8 mouse cellular contexts compared by ENCODE assay signal in genomic region chr8:54723976-54724667, GRCm38 (mm10).
DNase-seq lines count a peak whose midpoint lies in the region; ATAC-seq lines count a peak whose summit lies in the region.

No protein-coding gene starts in this region.

- H3K4me3 ChIP-seq in forebrain, embryonic 11.5 days (ENCODE audit: low read depth, low read length), result peak overlapping the region; percentile 50
- H3K4me3 ChIP-seq in heart, embryonic 14.5 days (ENCODE audit: control insufficient read depth in 1 of 2, insufficient read depth in 1 of 2, low read depth in 1 of 2, low read length in 2 of 2), result peak overlapping the region; percentile 40 to 47
- H3K4me3 ChIP-seq in kidney, embryonic 16.5 days (ENCODE audit: low read length), result peak overlapping the region; percentile 45
- peak overlapping the region; percentile 43 for H3K4me3 ChIP-seq in limb, embryonic 15.5 days
- H3K4me3 ChIP-seq in midbrain, embryonic 16.5 days (ENCODE audit: low read depth, low read length), result peak overlapping the region; percentile 69

- peak overlapping the region; percentile 60 for H3K4me2 ChIP-seq in forebrain, embryonic 11.5 days (ENCODE audit: low read depth, low read length, severe bottlenecking)
- peak overlapping the region; percentile 70 for H3K4me2 ChIP-seq in heart, embryonic 14.5 days (ENCODE audit: low read length)
- H3K4me2 ChIP-seq in kidney, embryonic 16.5 days (replicated peaks; ENCODE audit: low read depth, low read length), result peak overlapping the region; percentile 75
- H3K4me2 ChIP-seq in limb, embryonic 15.5 days, result peak overlapping the region; percentile 75
- peak overlapping the region; percentile 59 for H3K4me2 ChIP-seq in midbrain, embryonic 16.5 days (ENCODE audit: low read length)

- ATAC-seq in forebrain, embryonic 11.5 days (replicated peaks; ENCODE audit: low FRiP score), result peak; percentile 100
- ATAC-seq in heart, embryonic 14.5 days (ENCODE audit: insufficient number of reproducible peaks, insufficient read depth, low FRiP score, low read depth), result peak; percentile 100
- peak; percentile 100 for ATAC-seq in kidney, embryonic 16.5 days (ENCODE audit: low FRiP score, low TSS enrichment)
- peak; percentile 99 for ATAC-seq in limb, embryonic 15.5 days (ENCODE audit: insufficient number of reproducible peaks, low FRiP score, low TSS enrichment, low read depth)
- ATAC-seq in midbrain, embryonic 16.5 days, result peak; percentile 100

- WGBS in forebrain, embryonic 11.5 days, result 1% methylated on average over 21 of the region's 23 CpGs
- 2% methylated on average over 23 of the region's 23 CpGs for WGBS in heart, embryonic 14.5 days
- under 1% methylated on average over 23 of the region's 23 CpGs for WGBS in kidney, embryonic 16.5 days
- 1% methylated on average over 23 of the region's 23 CpGs for WGBS in limb, embryonic 15.5 days
- WGBS in midbrain, embryonic 16.5 days, result 1% methylated on average over 19 of the region's 23 CpGs

- H3K9me3 ChIP-seq in forebrain, embryonic 11.5 days (ENCODE audit: control insufficient read depth, low read length), result no peaks in the 10 kb centered on the region
- H3K9me3 ChIP-seq in heart, embryonic 14.5 days (ENCODE audit: control insufficient read depth, low read length), result no peaks in the 10 kb centered on the region
- H3K9me3 ChIP-seq in kidney, embryonic 16.5 days (ENCODE audit: low read length), result no peaks in the 10 kb centered on the region
- no peaks in the 10 kb centered on the region for H3K9me3 ChIP-seq in limb, embryonic 15.5 days
- H3K9me3 ChIP-seq in midbrain, embryonic 16.5 days (replicated peaks; ENCODE audit: control insufficient read depth, low read length, poor library complexity, severe bottlenecking), result no peaks in the 10 kb centered on the region

- no peak overlapping the region for H3K27ac ChIP-seq in forebrain, embryonic 11.5 days (ENCODE audit: low read depth, low read length)
- no peak overlapping the region for H3K27ac ChIP-seq in heart, embryonic 14.5 days (replicated peaks in 1 of 2; ENCODE audit: control insufficient read depth in 1 of 2, insufficient read depth in 1 of 2, low read depth in 2 of 2, low read length in 2 of 2)
- H3K27ac ChIP-seq in kidney, embryonic 16.5 days (ENCODE audit: low read length), result no peak overlapping the region
- no peak overlapping the region for H3K27ac ChIP-seq in limb, embryonic 15.5 days
- peak overlapping the region; percentile 82 for H3K27ac ChIP-seq in midbrain, embryonic 16.5 days (ENCODE audit: low read length)

- peak overlapping the region; percentile 30; the same call in 1 of the 2 replicates for H3K9ac ChIP-seq in forebrain, embryonic 11.5 days (ENCODE audit: low read length)
- H3K9ac ChIP-seq in heart, embryonic 14.5 days (ENCODE audit: low read length), result no peak overlapping the region
- H3K9ac ChIP-seq in kidney, embryonic 16.5 days (replicated peaks; ENCODE audit: low read length), result no peak overlapping the region
- H3K9ac ChIP-seq in limb, embryonic 15.5 days, result no peak overlapping the region
- peak overlapping the region; percentile 74 for H3K9ac ChIP-seq in midbrain, embryonic 16.5 days (ENCODE audit: low read depth, low read length)

- H3K27me3 ChIP-seq in forebrain, embryonic 11.5 days (ENCODE audit: control insufficient read depth, insufficient read depth, low read length), result no peaks in the 10 kb centered on the region
- H3K27me3 ChIP-seq in heart, embryonic 14.5 days (ENCODE audit: control insufficient read depth, insufficient read depth, low read length), result no peaks in the 10 kb centered on the region
- H3K27me3 ChIP-seq in kidney, embryonic 16.5 days (ENCODE audit: insufficient read depth, low read length), result no peaks in the 10 kb centered on the region
- H3K27me3 ChIP-seq in limb, embryonic 15.5 days, result no peaks in the 10 kb centered on the region
- H3K27me3 ChIP-seq in midbrain, embryonic 16.5 days (ENCODE audit: control insufficient read depth, insufficient read depth, low read depth, low read length), result no peaks in the 10 kb centered on the region
- H3K27me3 ChIP-seq in splenic B cell, adult 2 months (ENCODE audit: control insufficient read depth, insufficient read depth, low read length, poor library complexity, severe bottlenecking), result no peaks in the 10 kb centered on the region; the same call in 1 of the 2 replicates

- peak; percentile 44 to 45 for DNase-seq in spleen, adult 18-20 months
- DNase-seq in spleen, adult 12 weeks (ENCODE audit: low spot score), result no peak
- DNase-seq in forebrain, embryonic 11.5 days (ENCODE audit: low spot score), result peak; percentile 94
- DNase-seq in splenic B cell, adult 2 months (ENCODE audit: low read depth, low spot score), result peak; percentile 19

- no peaks in the 10 kb centered on the region for H3K36me3 ChIP-seq in forebrain, embryonic 11.5 days (ENCODE audit: control insufficient read depth, insufficient read depth, low read length)
- no peaks in the 10 kb centered on the region for H3K36me3 ChIP-seq in heart, embryonic 14.5 days (ENCODE audit: control insufficient read depth, insufficient read depth, low read length)
- no peaks in the 10 kb centered on the region for H3K36me3 ChIP-seq in kidney, embryonic 16.5 days (ENCODE audit: insufficient read depth, low read length)
- H3K36me3 ChIP-seq in limb, embryonic 15.5 days, result no peaks in the 10 kb centered on the region
- no peaks in the 10 kb centered on the region for H3K36me3 ChIP-seq in midbrain, embryonic 16.5 days (ENCODE audit: control insufficient read depth, insufficient read depth, low read length)
- H3K36me3 ChIP-seq in splenic B cell, adult 2 months (ENCODE audit: control insufficient read depth, insufficient read depth, low read length, poor library complexity, severe bottlenecking), result no peaks in the 10 kb centered on the region

- no peaks in the 10 kb centered on the region for H3K4me1 ChIP-seq in forebrain, embryonic 11.5 days (replicated peaks; ENCODE audit: control insufficient read depth, insufficient read depth, low read length)
- no peaks in the 10 kb centered on the region for H3K4me1 ChIP-seq in heart, embryonic 14.5 days (ENCODE audit: control insufficient read depth in 2 of 2, insufficient read depth in 2 of 2, low read length in 2 of 2)
- H3K4me1 ChIP-seq in kidney, embryonic 16.5 days (ENCODE audit: insufficient read depth, low read length), result 0 out of 2 replicates have a peak, but pooled peaks cover 4% of the 10 kb centered on the region
- peaks cover 7% of the 10 kb centered on the region; the same call in 1 of the 2 replicates for H3K4me1 ChIP-seq in limb, embryonic 15.5 days
- peaks cover 5% of the 10 kb centered on the region for H3K4me1 ChIP-seq in midbrain, embryonic 16.5 days (ENCODE audit: control insufficient read depth, insufficient read depth, low read length)

Comparison
In these comparisons a context has a peak if more than half of its experiments do, and no peak if none do; other contexts are left out.
1. H3K9ac ChIP-seq: peak in forebrain, embryonic 11.5 days (single experiment) and midbrain, embryonic 16.5 days (single experiment); none in heart, embryonic 14.5 days (single experiment), kidney, embryonic 16.5 days (single experiment) and limb, embryonic 15.5 days (single experiment).
2. Peak in every context shown above with its lines, with median percentiles within 50 percentile points of each other: ATAC-seq, H3K4me2 ChIP-seq and H3K4me3 ChIP-seq.